Mouse (Mus musculus): ENCODE results near the gene Spop.
A peak's percentile ranks its signal among the peaks of the same experiment; 100 is the strongest.
"Not testable (repeated sequence)": the region's sequence is repeated elsewhere in the genome, so short reads cannot be mapped to it uniquely, and the experiment has no call there.

Gene Spop

GRCm38 (mm10) chr11:95391201-95391600 lies 22.7 kb upstream of the Spop start:
- DNase-seq (ENCODE audit: low spot score), result no peak

- DNase-seq (ENCODE audit: low spot score), result no peak
Measured at GRCm38 (mm10) chr11:95391743-95392142, 22.1 kb upstream of the Spop start.

GRCm38 (mm10) chr11:95392223-95392667 lies 21.6 kb upstream of the Spop start:
- no peak for DNase-seq (ENCODE audit: low spot score)

- DNase-seq (ENCODE audit: low spot score), result no peak
Measured at GRCm38 (mm10) chr11:95392708-95393499, 21.0 kb upstream of the Spop start.

- no peak for DNase-seq (ENCODE audit: low spot score)
Measured at GRCm38 (mm10) chr11:95393500-95393816, 20.4 kb upstream of the Spop start.

GRCm38 (mm10) chr11:95394112-95394511 lies 19.8 kb upstream of the Spop start:
- DNase-seq (ENCODE audit: low spot score), result no peak

- DNase-seq (ENCODE audit: low spot score), result no peak
Measured at GRCm38 (mm10) chr11:95396548-95396947, 17.3 kb upstream of the Spop start.

GRCm38 (mm10) chr11:95397843-95398835 lies 15.7 kb upstream of the Spop start:
- peak; percentile 57 for DNase-seq (ENCODE audit: low spot score)

GRCm38 (mm10) chr11:95399520-95400020 lies 14.3 kb upstream of the Spop start:
- no peak for DNase-seq (ENCODE audit: low spot score)

- DNase-seq (ENCODE audit: low spot score), result no peak
Measured at GRCm38 (mm10) chr11:95401568-95401967, 12.3 kb upstream of the Spop start.

GRCm38 (mm10) chr11:95402196-95402595 lies 11.7 kb upstream of the Spop start:
- peak; percentile 54 for DNase-seq (ENCODE audit: low spot score)

GRCm38 (mm10) chr11:95402658-95403101 lies 11.2 kb upstream of the Spop start:
- DNase-seq (ENCODE audit: low spot score), result peak; percentile 51

GRCm38 (mm10) chr11:95403382-95404340 lies 10.2 kb upstream of the Spop start:
- peak; percentile 25 for DNase-seq (ENCODE audit: low spot score)

- DNase-seq (ENCODE audit: low spot score), result no peak
Measured at GRCm38 (mm10) chr11:95405771-95406170, 8.1 kb upstream of the Spop start.

GRCm38 (mm10) chr11:95406398-95406797 lies 7.5 kb upstream of the Spop start:
- not testable (repeated sequence) for DNase-seq (ENCODE audit: low spot score)

- no peak for DNase-seq (ENCODE audit: low spot score)
Measured at GRCm38 (mm10) chr11:95409450-95410112, 4.3 kb upstream of the Spop start.

- DNase-seq (ENCODE audit: low spot score), result peak; percentile 44
Measured at GRCm38 (mm10) chr11:95411453-95412013, 2.3 kb upstream of the Spop start.

- DNase-seq (ENCODE audit: low spot score), result peak; percentile 9
Measured at GRCm38 (mm10) chr11:95412615-95413014, 1.3 kb upstream of the Spop start.

- peak; percentile 94 for DNase-seq (ENCODE audit: low spot score)
Measured at GRCm38 (mm10) chr11:95414536-95415161, 769 bp downstream of the Spop start.

- DNase-seq (ENCODE audit: low spot score), result no peak
Measured at GRCm38 (mm10) chr11:95415931-95416330, 2.1 kb downstream of the Spop start.

Data from MN1 (cell line).